Mouse (Mus musculus): ENCODE measurements around the gene Ccm2l.

DNA sequence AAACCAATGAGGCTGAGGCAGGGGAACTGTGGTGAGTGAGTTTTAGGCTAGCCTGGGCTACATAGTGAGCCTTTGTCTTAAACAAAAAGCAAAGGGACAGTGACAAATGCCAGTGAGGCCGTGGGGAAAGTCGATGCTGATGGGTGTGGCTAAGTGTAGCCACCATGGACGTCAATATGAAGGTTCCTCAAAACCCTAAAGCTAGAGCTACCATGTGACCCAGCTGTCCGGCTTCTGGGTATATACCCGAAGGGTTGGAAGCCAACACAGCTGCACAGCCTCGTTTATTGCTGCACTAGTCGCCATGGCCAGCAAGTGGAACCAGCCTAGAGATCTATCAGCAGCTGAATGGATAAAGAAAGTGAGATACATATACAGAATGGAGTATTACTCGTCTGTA is 54.4 kb downstream of the Ccm2l start:
- TF ChIP-seq POLR2A (IDR thresholded peaks at IDR 0.05; ENCODE audit: insufficient read length, low read depth), result no peak
- no peak for TF ChIP-seq USF1 (IDR thresholded peaks at IDR 0.05; ENCODE audit: low read depth)
- no peak for TF ChIP-seq E2F4 (IDR thresholded peaks at IDR 0.05; ENCODE audit: insufficient read depth)
- no peak for TF ChIP-seq TCF3 (IDR thresholded peaks at IDR 0.05; ENCODE audit: insufficient read length, low read depth)
- no peak for TF ChIP-seq TCF12 (IDR thresholded peaks at IDR 0.05; ENCODE audit: insufficient read depth, poor library complexity, severe bottlenecking)
- no peak for TF ChIP-seq MYOD1 (IDR thresholded peaks at IDR 0.05; ENCODE audit: control insufficient read depth in 1 of 3, insufficient read length in 2 of 3, low read depth in 2 of 3)
- TF ChIP-seq MAX (IDR thresholded peaks at IDR 0.05; ENCODE audit: low read depth), result no peak
- no peak for TF ChIP-seq CEBPB (IDR thresholded peaks at IDR 0.05; ENCODE audit: insufficient read depth, poor library complexity, severe bottlenecking)
- no peak for TF ChIP-seq MYOG (IDR thresholded peaks at IDR 0.05; ENCODE audit: control insufficient read depth in 1 of 3, insufficient read depth in 1 of 3, insufficient read length in 2 of 3, low read depth in 2 of 3)
- no peak for TF ChIP-seq SRF (IDR thresholded peaks at IDR 0.05; ENCODE audit: control insufficient read depth, insufficient read length, low read depth)
- TF ChIP-seq POLR2AphosphoS2 (IDR thresholded peaks at IDR 0.05; ENCODE audit: insufficient read length, low read depth), result no peak

Measured in myocyte (in vitro differentiated cells).